Mouse (Mus musculus) megakaryocyte-erythroid progenitor cell, adult 5 weeks (primary cell): Measurements from ENCODE around the gene Trappc12. TPM values are rescaled to one million over a fixed set of nuclear protein-coding genes. Genes with fewer than 3 reads are reported as not detected.

Source experiments
- polyA plus RNA-seq: library from polyadenylated mRNA; stranded (reverse); fragments of >175 nt; gene quantifications from 2 replicates; pipeline ENCODE4 v1.2.3, GENCODE M21; 2012

The Trappc12 gene
- polyA plus RNA-seq, result 15.4 and 16.3 TPM in 2 replicates

GRCm38 (mm10) chr12:28750021-28750633, at the start of gene Trappc12:
Trappc12 (minus strand) TSS chr12:28750472.

GRCm38 (mm10) chr12:28751508-28752263, 1.4 kb upstream of the Trappc12 start, which contains the start of gene Eipr1:
Eipr1 (plus strand) TSS chr12:28751803.

GRCm38 (mm10) chr12:28675121-28675924, 74.9 kb downstream of the Trappc12 start, which contains the start of gene Adi1:
Adi1 (plus strand) TSS chr12:28675231.

GRCm38 (mm10) chr12:28649141-28650110, 100.8 kb downstream of the Trappc12 start, which contains the start of gene Rnaseh1:
Rnaseh1 (plus strand) TSS chr12:28649602.

Other genes starting within 250 kb of the Trappc12 start
- gene Dcdc2c, start 198.1 kb downstream of the Trappc12 start, polyA plus RNA-seq, result not detected in 2 replicates
- gene Allc, start 167.9 kb downstream of the Trappc12 start, polyA plus RNA-seq, result not detected in 2 replicates
- gene Colec11, start 127.1 kb downstream of the Trappc12 start, polyA plus RNA-seq, result 0.17 and 0.19 TPM in 2 replicates
- gene Rps7, start 114.5 kb downstream of the Trappc12 start, polyA plus RNA-seq, result 279 and 328 TPM in 2 replicates
- gene Rnaseh1, start 100.9 kb downstream of the Trappc12 start, polyA plus RNA-seq, result 13.3 and 17.4 TPM in 2 replicates
- gene Adi1, start 75.2 kb downstream of the Trappc12 start, polyA plus RNA-seq, result 12.1 and 13.6 TPM in 2 replicates
- 20.4 and 21.8 TPM in 2 replicates for gene Eipr1, start 1.3 kb upstream of the Trappc12 start, polyA plus RNA-seq